Mouse (Mus musculus): Measurements from ENCODE around the gene Plcd3. TPM values are rescaled to one million over a fixed set of nuclear protein-coding genes. Genes with fewer than 3 reads are reported as not detected.

The Plcd3 gene
- polyA plus RNA-seq, 1 experiment from 2014 or later = 1.7 TPM

DNA sequence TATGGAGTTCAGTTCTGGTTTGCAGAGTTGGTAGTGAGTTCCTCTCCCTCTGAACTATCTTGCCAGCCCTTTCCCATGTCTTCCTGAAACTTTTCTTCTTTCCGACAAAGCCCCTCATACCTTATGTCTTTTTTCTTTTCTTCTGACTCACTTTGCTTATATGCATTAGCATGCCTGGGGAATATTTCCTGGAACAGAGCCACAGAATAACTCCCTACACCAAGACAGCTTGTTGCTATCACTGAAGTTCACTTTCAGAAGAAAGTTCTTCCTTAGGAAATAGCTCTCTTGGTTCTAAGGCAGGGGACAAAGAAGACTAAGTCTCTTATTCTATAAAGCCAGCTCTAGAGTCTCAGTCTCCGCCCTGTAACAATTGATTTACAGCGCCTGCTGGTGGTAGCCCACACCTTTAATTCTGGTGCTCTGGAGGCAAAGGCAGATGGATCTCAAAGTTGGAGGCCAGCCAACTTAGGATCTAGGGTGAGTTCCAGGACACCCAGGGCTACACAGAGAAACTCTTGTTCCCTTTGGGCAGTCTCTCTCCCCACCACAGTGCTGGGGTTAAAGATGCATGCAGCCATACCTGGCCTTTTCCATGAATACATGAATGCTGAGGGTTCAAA is 80.6 kb downstream of the Plcd3 start:
- Histone ChIP-seq H3K9me3 (ENCODE audit: control insufficient read depth, low read length) (no peaks in the 10 kb centered on the region), H3K4me2 (replicated peaks) (no peak overlapping the region), H3K36me3 (replicated peaks; ENCODE audit: control insufficient read depth, insufficient read depth) (peaks cover 10% of the 10 kb centered on the region), H3K27me3 (ENCODE audit: control insufficient read depth, insufficient read depth, low read length) (no peaks in the 10 kb centered on the region), H3K4me3 (replicated peaks; ENCODE audit: low read length) (no peak overlapping the region), H3K27ac (no peak overlapping the region), H3K9ac (no peak overlapping the region), H3K4me1 (replicated peaks; ENCODE audit: control insufficient read depth, insufficient read depth, low read length) (peaks cover 5% of the 10 kb centered on the region)
- DNase-seq (ENCODE audit: low spot score) (no peak), ATAC-seq (ENCODE audit: low FRiP score) (no peak)
- WGBS = 76% methylated on average over 3 of the region's 3 CpGs

Other genes with a start within 250 kb of the Plcd3 start
- 110 and 123 TPM in 2 replicates for gene Eftud2, start 220.7 kb downstream of the Plcd3 start, polyA plus RNA-seq (2014; fragmentation: Nextera tagmentation; extraction: Ambion mirVana)
- 2.2 and 2.8 TPM in 2 replicates for gene Ccdc103, start 220.5 kb downstream of the Plcd3 start, polyA plus RNA-seq (2014; fragmentation: Nextera tagmentation; extraction: Ambion mirVana)
- gene Fam187a, start 216.5 kb downstream of the Plcd3 start, polyA plus RNA-seq (2014; fragmentation: Nextera tagmentation; extraction: Ambion mirVana) = 0.12 TPM in 1 of 2 replicates, not detected in the other
- gene Gfap, start 200.7 kb downstream of the Plcd3 start, polyA plus RNA-seq (2014; fragmentation: Nextera tagmentation; extraction: Ambion mirVana) = 0.66 and 1.9 TPM in 2 replicates
- gene Kif18b, start 176.5 kb downstream of the Plcd3 start, polyA plus RNA-seq (2014; fragmentation: Nextera tagmentation; extraction: Ambion mirVana) = 0.79 and 1.5 TPM in 2 replicates
- 12.0 and 14.6 TPM in 2 replicates for gene C1ql1, start 155.0 kb downstream of the Plcd3 start, polyA plus RNA-seq (2014; fragmentation: Nextera tagmentation; extraction: Ambion mirVana)
- gene Nmt1, start 73.5 kb downstream of the Plcd3 start, polyA plus RNA-seq (2014; fragmentation: Nextera tagmentation; extraction: Ambion mirVana) = 31.8 and 34.3 TPM in 2 replicates
- gene Dcakd, start 73.3 kb downstream of the Plcd3 start, polyA plus RNA-seq (2014; fragmentation: Nextera tagmentation; extraction: Ambion mirVana) = 161 and 166 TPM in 2 replicates
- 8.3 and 10.6 TPM in 2 replicates for gene Acbd4, start within 50 bp of the Plcd3 start, polyA plus RNA-seq (2014; fragmentation: Nextera tagmentation; extraction: Ambion mirVana)
- 5.3 and 5.6 TPM in 2 replicates for gene Hexim1, start 14.6 kb upstream of the Plcd3 start, polyA plus RNA-seq (2014; fragmentation: Nextera tagmentation; extraction: Ambion mirVana)
- 20.9 and 24.2 TPM in 2 replicates for gene Hexim2, start 30.8 kb upstream of the Plcd3 start, polyA plus RNA-seq (2014; fragmentation: Nextera tagmentation; extraction: Ambion mirVana)
- gene Fmnl1, start 69.4 kb upstream of the Plcd3 start, polyA plus RNA-seq (2014; fragmentation: Nextera tagmentation; extraction: Ambion mirVana) = 6.1 and 8.0 TPM in 2 replicates
- 1.9 TPM in 2 replicates for gene 1700023F06Rik, start 106.9 kb upstream of the Plcd3 start, polyA plus RNA-seq (2014; fragmentation: Nextera tagmentation; extraction: Ambion mirVana)
- 0.29 and 0.31 TPM in 2 replicates for gene Spata32, start 116.8 kb upstream of the Plcd3 start, polyA plus RNA-seq (2014; fragmentation: Nextera tagmentation; extraction: Ambion mirVana)
- gene Map3k14, start 165.8 kb upstream of the Plcd3 start, polyA plus RNA-seq (2014; fragmentation: Nextera tagmentation; extraction: Ambion mirVana) = 2.9 and 4.0 TPM in 2 replicates

Measured in hindbrain, embryonic 14.5 days (tissue).